Comparison of ENCODE assay signal across 9 mouse cellular contexts in the genomic region with DNA sequence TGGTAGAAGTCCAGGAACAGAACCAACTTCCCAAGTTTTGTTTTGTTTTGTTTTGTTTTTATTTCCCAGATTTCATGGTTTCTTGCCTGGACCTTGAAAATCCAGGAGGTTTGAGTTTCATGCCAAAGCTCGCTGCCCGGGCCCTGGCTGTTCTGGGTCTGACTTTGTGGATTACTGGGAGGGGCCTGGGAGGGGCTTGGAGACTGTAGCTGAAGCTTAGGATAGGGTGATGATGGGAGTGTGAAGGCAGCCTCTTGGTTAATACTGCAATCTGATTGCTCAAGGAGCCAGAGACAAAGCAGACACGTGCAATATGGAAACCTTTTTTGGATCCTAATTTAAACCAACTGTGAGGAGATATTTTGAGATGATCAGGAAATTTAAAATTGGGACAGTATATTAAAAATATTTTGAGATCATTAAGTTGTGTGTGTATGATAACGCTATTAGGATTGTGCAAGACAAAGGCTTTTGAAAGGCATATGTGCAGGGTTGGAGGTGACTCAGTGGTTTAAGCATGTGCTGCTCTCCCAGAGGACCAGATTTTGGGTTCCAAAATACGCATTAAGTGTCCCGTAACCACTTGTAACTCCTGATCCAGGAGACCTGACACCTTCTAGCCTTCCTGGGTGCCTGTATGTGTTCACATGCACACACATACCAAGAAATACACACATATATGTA.
DNase-seq lines count a peak whose midpoint lies in the region; ATAC-seq and TF ChIP-seq lines count a peak whose summit lies in the region.
"Had no signal": no experiment of that assay in that cellular context is flagged by ENCODE, and none has a peak within 500 bp of the region (broad histone marks: within the 10 kb centered on the region; RNA-seq: fewer than 3 reads in every experiment).

No protein-coding gene starts in this region.

- H3K9me3 ChIP-seq in embryonic facial prominence, embryonic 14.5 days (ENCODE audit: control insufficient read depth, low read length) = no peaks in the 10 kb centered on the region
- H3K9me3 ChIP-seq in lung, embryonic 16.5 days (ENCODE audit: control insufficient read depth, low read length) = no peaks in the 10 kb centered on the region; the same call in 1 of the 2 replicates
- H3K9me3 ChIP-seq in hindbrain, embryonic 13.5 days = peaks cover 5% of the 10 kb centered on the region; the same call in 1 of the 2 replicates
- no peaks in the 10 kb centered on the region for H3K9me3 ChIP-seq in hindbrain, embryonic 11.5 days (ENCODE audit: control insufficient read depth, low read length)

- no peak for TF ChIP-seq CTCF in kidney, adult 2 months (conservative IDR thresholded peaks at IDR 0.05; ENCODE audit: insufficient read depth, insufficient read length, low read depth, low read length)

- WGBS in embryonic facial prominence, embryonic 14.5 days = 43% methylated on average over 6 of the region's 6 CpGs
- WGBS in lung, embryonic 16.5 days = 50% methylated on average over 6 of the region's 6 CpGs
- WGBS in hindbrain, embryonic 13.5 days = 72% methylated on average over 6 of the region's 6 CpGs
- 76% methylated on average over 6 of the region's 6 CpGs for WGBS in hindbrain, embryonic 11.5 days
- WGBS in kidney, adult 2 months = 72% methylated on average over 6 of the region's 6 CpGs

- H3K27me3 ChIP-seq in embryonic facial prominence, embryonic 14.5 days (replicated peaks; ENCODE audit: control insufficient read depth, insufficient read depth, low read length) = no peaks in the 10 kb centered on the region
- H3K27me3 ChIP-seq in lung, embryonic 16.5 days (ENCODE audit: control insufficient read depth, insufficient read depth, low read depth, low read length) = no peaks in the 10 kb centered on the region
- 0 out of 2 replicates have a peak, but pooled peaks cover 4% of the 10 kb centered on the region for H3K27me3 ChIP-seq in hindbrain, embryonic 13.5 days
- H3K27me3 ChIP-seq in hindbrain, embryonic 11.5 days (ENCODE audit: control insufficient read depth, insufficient read depth, low read length) = no peaks in the 10 kb centered on the region
- no peaks in the 10 kb centered on the region for H3K27me3 ChIP-seq in kidney, adult 2 months (replicated peaks; ENCODE audit: control insufficient read depth, insufficient read depth, low read length)

- no peak overlapping the region for H3K4me2 ChIP-seq in embryonic facial prominence, embryonic 14.5 days (ENCODE audit: low read depth, low read length)
- peak overlapping the region; percentile 14; the same call in 1 of the 2 replicates for H3K4me2 ChIP-seq in lung, embryonic 16.5 days (ENCODE audit: low read depth, low read length)
- H3K4me2 ChIP-seq in hindbrain, embryonic 13.5 days = no peak overlapping the region
- no peak overlapping the region for H3K4me2 ChIP-seq in hindbrain, embryonic 11.5 days (replicated peaks; ENCODE audit: low read depth, low read length)
- H3K4me2 ChIP-seq: hindbrain, embryonic 14.5 days had no signal

- no peak overlapping the region for H3K9ac ChIP-seq in embryonic facial prominence, embryonic 14.5 days (ENCODE audit: low read depth, low read length)
- no peak overlapping the region for H3K9ac ChIP-seq in lung, embryonic 16.5 days (ENCODE audit: low read length)
- no peak overlapping the region for H3K9ac ChIP-seq in hindbrain, embryonic 13.5 days
- H3K9ac ChIP-seq in hindbrain, embryonic 11.5 days (ENCODE audit: low read depth, low read length) = no peak overlapping the region
- H3K9ac ChIP-seq: hindbrain, embryonic 14.5 days had no signal

- H3K27ac ChIP-seq in embryonic facial prominence, embryonic 14.5 days (replicated peaks; ENCODE audit: low read depth, low read length) = peak overlapping the region; percentile 78
- H3K27ac ChIP-seq in lung, embryonic 16.5 days (ENCODE audit: low read length) = peak overlapping the region; percentile 83
- no peak overlapping the region for H3K27ac ChIP-seq in hindbrain, embryonic 13.5 days
- no peak overlapping the region for H3K27ac ChIP-seq in hindbrain, embryonic 11.5 days (ENCODE audit: low read depth, low read length)
- H3K27ac ChIP-seq in kidney, adult 2 months (ENCODE audit: insufficient read depth, low read depth, low read length) = no peak overlapping the region
- H3K27ac ChIP-seq: hindbrain, embryonic 14.5 days; layer of hippocampus, adult 2 months had no signal

- no peak overlapping the region for H3K4me3 ChIP-seq in embryonic facial prominence, embryonic 14.5 days (ENCODE audit: low read depth, low read length)
- no peak overlapping the region for H3K4me3 ChIP-seq in lung, embryonic 16.5 days (ENCODE audit: low read length)
- no peak overlapping the region for H3K4me3 ChIP-seq in hindbrain, embryonic 13.5 days
- H3K4me3 ChIP-seq in hindbrain, embryonic 11.5 days (ENCODE audit: low read depth, low read length) = no peak overlapping the region
- H3K4me3 ChIP-seq in kidney, adult 2 months (ENCODE audit: insufficient read depth, low read depth, low read length) = no peak overlapping the region
- H3K4me3 ChIP-seq: layer of hippocampus, adult 2 months had no signal

- TF ChIP-seq POLR2A in kidney, adult 2 months (IDR thresholded peaks at IDR 0.05; ENCODE audit: low read depth, low read length) = no peak

- ATAC-seq in embryonic facial prominence, embryonic 14.5 days (ENCODE audit: low read depth) = 0 out of 2 replicates have a peak, but pooled peaks have one; percentile 51
- peak; percentile 66 for ATAC-seq in lung, embryonic 16.5 days (ENCODE audit: low read depth)
- no peak for ATAC-seq in hindbrain, embryonic 13.5 days (ENCODE audit: low FRiP score)
- no peak for ATAC-seq in hindbrain, embryonic 11.5 days (ENCODE audit: low FRiP score)

- no peaks in the 10 kb centered on the region for H3K36me3 ChIP-seq in embryonic facial prominence, embryonic 14.5 days (ENCODE audit: control insufficient read depth, insufficient read depth, low read length)
- no peaks in the 10 kb centered on the region for H3K36me3 ChIP-seq in lung, embryonic 16.5 days (ENCODE audit: control insufficient read depth, insufficient read depth, low read length)
- H3K36me3 ChIP-seq in hindbrain, embryonic 13.5 days = no peaks in the 10 kb centered on the region
- no peaks in the 10 kb centered on the region for H3K36me3 ChIP-seq in hindbrain, embryonic 11.5 days (ENCODE audit: control insufficient read depth, insufficient read depth, low read length)
- H3K36me3 ChIP-seq in kidney, adult 2 months (ENCODE audit: control insufficient read depth, insufficient read depth, low read length) = no peaks in the 10 kb centered on the region

- peak; percentile 59 for DNase-seq in 3134 (ENCODE audit: extremely low read depth, insufficient read length, low spot score)
- DNase-seq in 416B (ENCODE audit: low read depth) = peak; percentile 40
- DNase-seq in embryonic facial prominence, embryonic 14.5 days (ENCODE audit: low spot score) = peak; percentile 76
- DNase-seq in hindbrain, embryonic 11.5 days (ENCODE audit: low spot score) = no peak
- DNase-seq in kidney, adult 2 months = no peak

- peaks cover 21% of the 10 kb centered on the region for H3K4me1 ChIP-seq in embryonic facial prominence, embryonic 14.5 days (ENCODE audit: control insufficient read depth, insufficient read depth, low read length)
- peaks cover 9% of the 10 kb centered on the region for H3K4me1 ChIP-seq in lung, embryonic 16.5 days (replicated peaks; ENCODE audit: control insufficient read depth, insufficient read depth, low read length)
- no peaks in the 10 kb centered on the region; the same call in 1 of the 2 replicates for H3K4me1 ChIP-seq in hindbrain, embryonic 13.5 days (replicated peaks)
- no peaks in the 10 kb centered on the region for H3K4me1 ChIP-seq in hindbrain, embryonic 11.5 days (replicated peaks; ENCODE audit: control insufficient read depth, insufficient read depth, low read length)
- H3K4me1 ChIP-seq in kidney, adult 2 months (ENCODE audit: control insufficient read depth, insufficient read depth, low read length) = no peaks in the 10 kb centered on the region

Comparison
In these comparisons a context has a peak if more than half of its experiments do, and no peak if none do; other contexts are left out.
1. DNase-seq: peak in 3134 (single experiment), 416B (single experiment) and embryonic facial prominence, embryonic 14.5 days (single experiment); none in hindbrain, embryonic 11.5 days (single experiment) and kidney, adult 2 months (single experiment).
2. ATAC-seq: peak in embryonic facial prominence, embryonic 14.5 days (single experiment) and lung, embryonic 16.5 days (single experiment); none in hindbrain, embryonic 13.5 days (single experiment) and hindbrain, embryonic 11.5 days (single experiment).
3. H3K27ac ChIP-seq: peak in embryonic facial prominence, embryonic 14.5 days (single experiment) and lung, embryonic 16.5 days (single experiment); none in hindbrain, embryonic 13.5 days (single experiment), hindbrain, embryonic 11.5 days (single experiment) and kidney, adult 2 months (single experiment).